Mouse (Mus musculus) MEL (cell line): ENCODE measurements around the gene Hnrnpl. TPM values are rescaled to one million over a fixed set of nuclear protein-coding genes. Genes with fewer than 3 reads are reported as not detected.
A peak's percentile ranks its signal among the peaks of the same experiment; 100 is the strongest.

ENCODE experiments used
- DNase-seq: peaks from one replicate; pipeline ENCODE4 v3.0.0; 2011; ENCODE audit warnings: low read depth, low spot score
- H3K27ac ChIP-seq: 2 replicates; pipeline ENCODE4 v1.5.1; 2012; ENCODE audit warnings: low read depth, mild to moderate bottlenecking, control low read depth, low read length, moderate library complexity; ENCODE audit not compliant: control insufficient read depth
- H3K27me3 ChIP-seq, 2 experiments: fragments of 150-350 bp in 1 of 2; sonication (generic) in 1 of 2; 2 replicates each; pipeline ENCODE4 v1.6.1; 2012; ENCODE audit warnings: low read length in 2 of 2, mild to moderate bottlenecking in 2 of 2, improper control_type of control experiment in 1 of 2, moderate library complexity in 1 of 2; ENCODE audit not compliant: insufficient read depth in 2 of 2, control insufficient read depth in 1 of 2
- H3K36me3 ChIP-seq, 2 experiments: 2 replicates each; pipeline ENCODE4 v1.6.1; 2012 to 2014; ENCODE audit warnings: low read length in 2 of 2, improper control_type of control experiment in 1 of 2, inconsistent platforms in 1 of 2, mild to moderate bottlenecking in 1 of 2; ENCODE audit not compliant: insufficient read depth in 2 of 2, control insufficient read depth in 1 of 2
- H3K4me1 ChIP-seq, 2 experiments: fragments of 150-350 bp in 1 of 2; sonication (generic) in 1 of 2; 2 replicates each; pipeline ENCODE4 v1.6.1; 2012; ENCODE audit warnings: low read length in 2 of 2, improper control_type of control experiment in 1 of 2, mild to moderate bottlenecking in 1 of 2; ENCODE audit not compliant: insufficient read depth in 2 of 2, control insufficient read depth in 1 of 2
- H3K4me3 ChIP-seq, 2 experiments: fragments of 150-350 bp in 1 of 2; sonication (generic) in 1 of 2; 2 replicates each; pipeline ENCODE4 v1.5.1; 2012; ENCODE audit warnings: low read depth in 2 of 2, low read length in 2 of 2, mild to moderate bottlenecking in 2 of 2, moderate library complexity in 2 of 2, control low read depth in 1 of 2, improper control_type of control experiment in 1 of 2; ENCODE audit not compliant: control insufficient read depth in 1 of 2, insufficient read depth in 1 of 2
- H3K79me2 ChIP-seq: 2 replicates; pipeline ENCODE4 v1.6.1; 2012; ENCODE audit warnings: mild to moderate bottlenecking, low read length, moderate library complexity; ENCODE audit not compliant: control insufficient read depth, poor library complexity, insufficient read depth
- H3K9ac ChIP-seq: 2 replicates; pipeline ENCODE4 v1.6.1; 2012; ENCODE audit warnings: low read depth, mild to moderate bottlenecking, control low read depth, low read length, moderate library complexity; ENCODE audit not compliant: control insufficient read depth, poor library complexity, severe bottlenecking
- H3K9me3 ChIP-seq: fragments of 150-350 bp; sonication (generic); replicated peaks from 2 replicates; pipeline ENCODE4 v1.6.1; 2012; ENCODE audit warnings: mild to moderate bottlenecking, low read length, improper control_type of control experiment, moderate library complexity; ENCODE audit not compliant: insufficient read depth
- BHLHE40 ChIP-seq: IDR thresholded peaks from 2 replicates; pipeline ENCODE4 v1.6.1; 2012; ENCODE audit warnings: low read depth, mild to moderate bottlenecking, inconsistent platforms, low read length, improper control_type of control experiment, borderline replicate concordance
- CHD2 ChIP-seq: IDR thresholded peaks from 2 replicates; pipeline ENCODE4 v1.6.1; 2011; ENCODE audit warnings: low read length, improper control_type of control experiment
- CTCF ChIP-seq, 3 experiments: IDR thresholded peaks in 2 of 3; conservative IDR thresholded peaks in 1 of 3; 2 replicates each; pipeline ENCODE4 v1.5.1; 2011 to 2012; ENCODE audit warnings: low read length in 3 of 3, low read depth in 2 of 3, mild to moderate bottlenecking in 2 of 3, improper control_type of control experiment in 1 of 3, inconsistent platforms in 1 of 3, mixed read lengths in 1 of 3, moderate library complexity in 1 of 3; ENCODE audit not compliant: control insufficient read depth in 1 of 3, insufficient read depth in 1 of 3, poor library complexity in 1 of 3, severe bottlenecking in 1 of 3
- ETS1 ChIP-seq: IDR thresholded peaks from 2 replicates; pipeline ENCODE4 v1.6.1; 2012; ENCODE audit warnings: low read depth, mild to moderate bottlenecking, inconsistent platforms, low read length, improper control_type of control experiment, moderate library complexity
- GABPA ChIP-seq: IDR thresholded peaks from 2 replicates; pipeline ENCODE4 v1.6.1; 2012; ENCODE audit warnings: low read depth, mild to moderate bottlenecking, inconsistent platforms, low read length, improper control_type of control experiment, moderate library complexity
- GATA1 ChIP-seq: IDR thresholded peaks from 2 replicates; pipeline ENCODE4 v1.6.1; 2011; ENCODE audit warnings: low read depth, low read length, improper control_type of control experiment
- HCFC1 ChIP-seq: IDR thresholded peaks from 2 replicates; pipeline ENCODE4 v1.6.1; 2012; ENCODE audit warnings: low read depth, mild to moderate bottlenecking, inconsistent platforms, low read length, improper control_type of control experiment, moderate library complexity
- JUND ChIP-seq: IDR thresholded peaks from 2 replicates; pipeline ENCODE4 v1.6.1; 2011; ENCODE audit warnings: low read depth, mild to moderate bottlenecking, improper control_type of control experiment, low read length
- KAT2A ChIP-seq: conservative IDR thresholded peaks from 2 replicates; pipeline ENCODE4 v1.6.1; 2012; ENCODE audit warnings: low read depth, low read length, improper control_type of control experiment, inconsistent platforms
- MAFK ChIP-seq: IDR thresholded peaks from 2 replicates; pipeline ENCODE4 v1.6.1; 2011; ENCODE audit warnings: low read depth, mild to moderate bottlenecking, low read length, improper control_type of control experiment, borderline replicate concordance
- MEF2A ChIP-seq: IDR thresholded peaks from 2 replicates; pipeline ENCODE4 v1.6.1; 2014; ENCODE audit warnings: low read depth, mild to moderate bottlenecking, inconsistent platforms, low read length, improper control_type of control experiment; ENCODE audit not compliant: poor library complexity, insufficient replicate concordance, severe bottlenecking; ENCODE audit errors: extremely low read depth
- MXI1 ChIP-seq: IDR thresholded peaks from 2 replicates; pipeline ENCODE4 v1.6.1; 2011; ENCODE audit warnings: mild to moderate bottlenecking, low read depth, low read length, improper control_type of control experiment
- NELFE ChIP-seq: IDR thresholded peaks from 2 replicates; pipeline ENCODE4 v1.6.1; 2011; ENCODE audit warnings: low read depth, low read length, improper control_type of control experiment
- NRF1 ChIP-seq: IDR thresholded peaks from 2 replicates; pipeline ENCODE4 v1.6.1; 2014; ENCODE audit warnings: low read depth, mild to moderate bottlenecking, inconsistent platforms, low read length, improper control_type of control experiment, moderate library complexity; ENCODE audit not compliant: poor library complexity, insufficient read depth, severe bottlenecking
- POLR2A ChIP-seq, 2 experiments: IDR thresholded peaks; 2 replicates each; pipeline ENCODE4 v1.6.1; 2011 to 2012; ENCODE audit warnings: low read length in 2 of 2, mild to moderate bottlenecking in 2 of 2, control low read depth in 1 of 2, improper control_type of control experiment in 1 of 2, low read depth in 1 of 2, moderate library complexity in 1 of 2; ENCODE audit not compliant: control insufficient read depth in 1 of 2, insufficient read depth in 1 of 2, poor library complexity in 1 of 2
- TAL1 ChIP-seq: IDR thresholded peaks from 2 replicates; pipeline ENCODE4 v1.6.1; 2012; ENCODE audit warnings: mild to moderate bottlenecking, inconsistent platforms, low read length, moderate library complexity, mixed read lengths
- TBP ChIP-seq: IDR thresholded peaks from 2 replicates; pipeline ENCODE4 v1.8.0; 2011; ENCODE audit warnings: low read depth, low read length, improper control_type of control experiment
- UBTF ChIP-seq: IDR thresholded peaks from 2 replicates; pipeline ENCODE4 v1.6.1; 2012; ENCODE audit warnings: low read depth, mild to moderate bottlenecking, inconsistent platforms, low read length, improper control_type of control experiment, moderate library complexity, borderline replicate concordance; ENCODE audit not compliant: insufficient read depth
- USF1 ChIP-seq: IDR thresholded peaks from 2 replicates; pipeline ENCODE4 v1.6.1; 2014; ENCODE audit warnings: low read depth, mild to moderate bottlenecking, inconsistent platforms, low read length, improper control_type of control experiment, moderate library complexity
- ZKSCAN1 ChIP-seq: IDR thresholded peaks from 2 replicates; pipeline ENCODE4 v1.6.1; 2012; ENCODE audit warnings: low read depth, mild to moderate bottlenecking, inconsistent platforms, low read length, improper control_type of control experiment, moderate library complexity
- ZMIZ1 ChIP-seq: IDR thresholded peaks from 2 replicates; pipeline ENCODE4 v1.6.1; 2012; ENCODE audit warnings: low read depth, mild to moderate bottlenecking, inconsistent platforms, low read length, improper control_type of control experiment, moderate library complexity
- ZNF384 ChIP-seq: IDR thresholded peaks from 2 replicates; pipeline ENCODE4 v1.6.1; 2012; ENCODE audit warnings: low read depth, mild to moderate bottlenecking, inconsistent platforms, low read length, improper control_type of control experiment
- polyA plus RNA-seq, 2 experiments: library from polyadenylated mRNA; stranded (reverse) in 1 of 2; unstranded in 1 of 2; fragments of >175 nt in 1 of 2; fragments of >200 nt in 1 of 2; gene quantifications; 2 replicates each; pipeline versions ENCODE4 v1.2.1 to v1.2.4; 2012; ENCODE audit warnings: low replicate concordance in 2 of 2, low read depth in 1 of 2; ENCODE audit not compliant: insufficient read length in 2 of 2, insufficient read depth in 1 of 2, missing spikeins in 1 of 2
- total RNA-seq: library from RNA; depleted of rRNA; stranded (reverse); fragments of 300-350 nt; gene quantifications from 2 replicates; pipeline ENCODE4 v1.2.3, GENCODE M21; 2012

Hnrnpl gene
- total and polyA plus RNA-seq, 3 experiments, result 246 to 1,095 (median 684) TPM

- TF ChIP-seq POLR2A (IDR thresholded peaks at IDR 0.05; ENCODE audit: control insufficient read depth in 1 of 2, insufficient read depth in 1 of 2, low read depth in 1 of 2, low read length in 2 of 2, poor library complexity in 1 of 2), result peak in 1 of 2 experiments; percentile 10; a peak in 1 of 4 replicates
- TF ChIP-seq CTCF (IDR thresholded peaks at IDR 0.05 in 2 of 3, conservative IDR thresholded peaks at IDR 0.05 in 1 of 3; ENCODE audit: control insufficient read depth in 1 of 3, insufficient read depth in 1 of 3, low read depth in 2 of 3, low read length in 3 of 3, poor library complexity in 1 of 3, severe bottlenecking in 1 of 3), result no peak
- TF ChIP-seq, all 39 proteins: peak for 5
Observed at GRCm38 (mm10) chr7:28821261-28821831, 13.0 kb downstream of the Hnrnpl start (continued).

- Histone ChIP-seq H3K36me3 (peaks cover 23 to 79% of the 10 kb centered on the region in 2 experiments), H3K4me1 (peaks cover 13 to 66% of the 10 kb centered on the region in 2 experiments), H3K27ac (peak overlapping the region; percentile 79; the same call in 1 of the 2 replicates), H3K27me3 (no peaks in the 10 kb centered on the region), H3K9me3 (no peaks in the 10 kb centered on the region), H3K79me2 (peaks cover 6% of the 10 kb centered on the region), H3K4me3 (no peak overlapping the region), H3K9ac (no peak overlapping the region)
- no peak for TF ChIP-seq JUND
- no peak for TF ChIP-seq KAT2A
- TF ChIP-seq ZKSCAN1, result no peak
- no peak for TF ChIP-seq CTCF (IDR thresholded peaks at IDR 0.05 in 2 of 3, conservative IDR thresholded peaks at IDR 0.05 in 1 of 3; ENCODE audit: control insufficient read depth in 1 of 3, insufficient read depth in 1 of 3, low read depth in 2 of 3, low read length in 3 of 3, poor library complexity in 1 of 3, severe bottlenecking in 1 of 3)
- peak; percentile 11; the same call in 1 of the 2 replicates for TF ChIP-seq ZMIZ1
- peak in 1 of 2 experiments; percentile 53; a peak in 1 of 4 replicates for TF ChIP-seq POLR2A (IDR thresholded peaks at IDR 0.05; ENCODE audit: control insufficient read depth in 1 of 2, insufficient read depth in 1 of 2, low read depth in 1 of 2, low read length in 2 of 2, poor library complexity in 1 of 2)
- no peak for DNase-seq
Observed at GRCm38 (mm10) chr7:28822556-28822955, 14.2 kb downstream of the Hnrnpl start.

- Histone ChIP-seq H3K27me3 (no peaks in the 10 kb centered on the region), H3K4me3 (no peak overlapping the region), H3K27ac (peak overlapping the region; percentile 79), H3K9ac (no peak overlapping the region), H3K4me1 (peaks cover 10 to 60% of the 10 kb centered on the region in 2 experiments), H3K79me2 (peaks cover 4% of the 10 kb centered on the region), H3K36me3 (peaks cover 19 to 72% of the 10 kb centered on the region in 2 experiments), H3K9me3 (no peaks in the 10 kb centered on the region)
- peak; percentile 81 for DNase-seq
- TF ChIP-seq POLR2A (IDR thresholded peaks at IDR 0.05; ENCODE audit: control insufficient read depth in 1 of 2, insufficient read depth in 1 of 2, low read depth in 1 of 2, low read length in 2 of 2, poor library complexity in 1 of 2) (peak in 1 of 2 experiments; percentile 40; a peak in 1 of 4 replicates), MEF2A (no peak), TAL1 (peak; percentile 7; the same call in 1 of the 2 replicates), GABPA (no peak), CTCF (IDR thresholded peaks at IDR 0.05 in 2 of 3, conservative IDR thresholded peaks at IDR 0.05 in 1 of 3; ENCODE audit: control insufficient read depth in 1 of 3, insufficient read depth in 1 of 3, low read depth in 2 of 3, low read length in 3 of 3, poor library complexity in 1 of 3, severe bottlenecking in 1 of 3) (no peak), NELFE (no peak), ZNF384 (no peak), ETS1 (peak; percentile 45; the same call in 1 of the 2 replicates), TBP (peak; percentile 4; the same call in 1 of the 2 replicates), HCFC1 (no peak; the same call in 1 of the 2 replicates), BHLHE40 (no peak), UBTF (no peak), USF1 (no peak), GATA1 (peak; percentile 69), NRF1 (no peak), JUND (no peak), CHD2 (no peak; the same call in 1 of the 2 replicates), MAFK (no peak), MXI1 (peak; percentile 49; the same call in 1 of the 2 replicates)
Observed at GRCm38 (mm10) chr7:28822993-28823903, 14.9 kb downstream of the Hnrnpl start.
